Mouse (Mus musculus): ENCODE data around the gene Parva.

Parva gene

DNA sequence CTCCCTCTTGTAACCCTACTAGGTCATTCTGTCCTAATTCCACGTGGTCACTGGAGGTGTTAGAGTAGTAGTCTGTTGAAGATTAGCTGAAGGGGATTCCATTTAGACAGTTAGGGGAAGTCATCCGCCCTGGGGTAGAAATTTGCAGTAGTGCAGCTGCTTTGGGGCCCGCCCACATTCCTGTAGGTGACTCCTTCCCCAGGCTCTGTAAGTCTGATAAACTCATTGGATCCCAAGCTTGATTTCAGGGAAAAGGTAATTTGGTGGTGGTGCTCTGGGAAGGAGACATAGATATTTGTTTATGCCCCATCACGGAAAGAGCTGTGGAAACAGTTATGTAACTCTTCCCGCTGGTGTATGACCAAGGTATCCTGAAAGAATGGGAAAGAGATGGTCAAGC, 494 bp upstream of the Parva start:
- no peak for DNase-seq

DNA sequence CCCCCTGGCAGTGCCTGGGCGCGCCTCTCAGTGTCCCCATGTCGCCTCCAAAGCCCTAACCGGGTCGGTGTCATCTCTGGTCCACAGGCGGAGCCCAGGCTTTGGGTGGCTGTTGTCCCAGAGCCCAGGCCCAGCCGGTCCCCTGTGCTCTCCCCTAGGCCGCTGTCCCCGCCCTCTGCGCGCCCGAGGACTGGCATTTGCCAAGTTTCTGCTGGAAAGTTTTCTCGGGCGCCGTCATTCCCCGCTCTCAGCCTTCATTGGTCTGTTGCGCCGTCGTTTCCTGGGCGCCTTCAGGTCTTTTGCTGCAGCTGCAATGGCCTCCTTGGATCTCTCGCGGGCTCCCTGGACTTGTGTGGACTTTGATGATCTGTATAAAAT, 842 bp downstream of the Parva start:
- peak; percentile 73 for DNase-seq

DNA sequence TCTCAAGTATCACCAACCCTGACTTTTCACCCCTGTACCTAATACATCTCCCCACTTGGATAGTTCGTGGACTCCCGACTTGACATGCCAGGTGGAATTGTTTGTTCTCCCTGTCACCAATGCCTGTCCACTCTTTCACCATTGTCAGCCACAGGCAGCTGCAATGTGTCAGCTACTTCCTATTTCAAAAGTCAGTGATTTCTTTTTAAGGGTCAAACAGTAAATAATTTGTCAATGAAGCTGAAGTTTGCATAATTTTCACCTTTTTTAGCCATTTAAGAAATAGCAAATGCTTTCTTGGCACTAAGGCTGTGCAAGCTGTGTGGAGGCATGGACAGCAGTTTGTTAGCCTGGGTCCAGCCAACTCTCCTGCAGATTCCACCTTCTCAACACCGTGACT, 12.5 kb downstream of the Parva start:
- no peak for DNase-seq

DNA sequence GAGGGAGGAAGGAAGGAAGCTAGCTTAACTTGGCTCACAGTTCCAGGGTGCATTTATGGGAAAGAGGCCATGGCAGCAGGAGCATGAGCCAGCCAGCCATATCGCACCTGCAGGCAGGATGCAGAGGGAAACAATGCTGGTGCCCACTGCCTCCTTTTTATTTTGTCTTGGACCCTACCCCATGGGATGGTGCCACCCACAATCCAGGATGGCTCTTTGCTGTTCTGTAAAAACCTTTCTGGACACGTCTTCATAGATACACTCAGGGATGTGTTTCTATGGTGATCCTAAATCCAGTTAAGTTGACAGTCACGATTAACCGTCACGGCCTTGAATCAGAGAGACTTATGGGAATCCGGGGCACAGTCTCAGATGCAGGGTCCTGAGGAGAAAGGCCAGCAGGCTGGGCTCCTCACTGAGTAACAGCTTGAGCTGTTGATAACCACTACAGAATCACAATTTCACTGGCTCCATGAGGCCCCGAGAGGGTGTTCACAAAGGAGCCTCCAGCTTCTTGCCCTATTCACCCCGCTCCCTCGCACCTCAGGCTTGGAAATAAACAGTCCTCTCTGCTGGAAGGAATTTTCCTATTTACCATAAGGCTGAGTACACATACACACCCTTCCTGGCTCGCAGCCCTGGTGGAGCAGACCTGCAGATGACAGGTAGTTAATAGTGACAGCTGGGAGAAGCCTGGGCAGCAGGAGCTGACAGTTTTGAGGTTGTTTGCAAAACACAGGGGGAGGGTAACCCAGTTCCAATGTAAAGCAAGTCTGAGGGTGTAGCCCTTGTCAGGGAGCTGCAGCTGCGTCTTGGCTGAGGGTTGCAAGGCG, 17.1 kb downstream of the Parva start:
- DNase-seq: peak; percentile 74

DNA sequence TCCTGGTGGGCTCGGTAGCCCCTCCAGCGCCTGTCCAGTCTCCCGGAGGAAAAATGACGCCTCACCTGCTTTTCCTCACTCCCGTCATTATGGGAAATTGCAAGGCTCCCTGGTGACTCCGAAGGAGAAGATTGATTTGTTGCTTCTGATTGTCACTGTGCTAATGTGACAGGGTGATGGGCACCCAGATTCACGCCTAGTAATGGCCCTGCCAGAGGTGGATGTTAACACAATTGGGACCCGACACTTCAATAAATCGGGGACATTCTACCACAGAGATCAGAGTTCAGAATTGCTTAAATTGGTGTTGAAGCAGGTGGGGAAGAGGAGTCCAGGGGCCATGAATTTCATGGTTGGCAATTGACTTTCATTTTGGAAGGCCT, 17.7 kb downstream of the Parva start:
- no peak for DNase-seq

DNA sequence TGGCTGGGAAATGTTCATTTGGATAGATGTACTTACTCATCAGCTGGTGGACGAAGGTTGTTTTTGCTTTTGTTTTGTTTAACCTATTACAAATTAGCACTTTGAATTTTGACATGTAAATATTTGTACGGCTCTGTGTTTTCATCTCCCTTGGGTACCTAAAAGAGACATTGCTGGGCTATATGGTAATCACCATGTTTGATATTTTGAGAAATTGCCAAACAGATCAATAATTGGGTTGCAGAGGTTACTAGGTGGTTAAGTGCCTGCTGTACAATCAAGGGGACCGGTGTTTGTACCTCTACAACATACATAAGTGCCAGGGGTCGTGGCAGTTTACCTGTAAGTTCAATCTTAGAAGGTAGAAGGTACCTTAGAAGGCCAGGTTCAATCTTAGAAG, 19.2 kb downstream of the Parva start:
- no peak for DNase-seq

DNA sequence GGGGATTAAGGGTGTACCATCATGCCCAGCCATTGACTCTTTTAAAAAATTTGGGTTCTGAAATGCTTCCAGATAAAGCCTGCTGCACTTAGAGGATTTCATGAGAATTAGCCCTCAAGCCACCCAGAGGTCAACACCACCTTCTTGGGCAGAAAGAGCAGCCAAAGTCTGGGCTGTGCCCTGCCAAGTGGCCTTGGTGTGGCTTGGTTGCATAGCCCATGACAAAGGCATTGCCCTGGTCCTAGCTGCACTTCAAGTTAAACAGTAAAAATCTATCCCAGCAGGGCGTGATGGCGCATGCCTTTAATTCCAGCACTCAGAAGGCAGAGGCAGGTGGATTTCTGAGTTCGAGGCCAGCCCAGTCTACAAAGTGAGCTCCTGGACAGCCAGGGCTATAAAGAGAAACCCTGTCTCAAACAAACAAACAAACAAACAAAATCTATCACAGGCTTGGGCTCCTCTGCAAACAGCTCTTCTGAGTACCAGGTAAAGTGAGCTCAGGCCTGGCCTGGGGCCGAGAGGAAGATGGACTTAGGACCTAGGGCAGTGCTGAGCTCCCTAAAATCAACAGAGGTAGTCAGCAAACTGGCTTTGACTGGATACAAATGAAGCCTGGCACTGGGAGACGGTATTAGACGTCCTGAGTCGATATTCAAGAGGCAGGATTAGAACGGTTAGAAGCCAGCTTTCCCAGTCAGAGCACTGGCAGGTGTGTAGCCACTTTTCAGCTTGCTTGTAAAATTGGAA, 22.8 kb downstream of the Parva start:
- no peak for DNase-seq

DNA sequence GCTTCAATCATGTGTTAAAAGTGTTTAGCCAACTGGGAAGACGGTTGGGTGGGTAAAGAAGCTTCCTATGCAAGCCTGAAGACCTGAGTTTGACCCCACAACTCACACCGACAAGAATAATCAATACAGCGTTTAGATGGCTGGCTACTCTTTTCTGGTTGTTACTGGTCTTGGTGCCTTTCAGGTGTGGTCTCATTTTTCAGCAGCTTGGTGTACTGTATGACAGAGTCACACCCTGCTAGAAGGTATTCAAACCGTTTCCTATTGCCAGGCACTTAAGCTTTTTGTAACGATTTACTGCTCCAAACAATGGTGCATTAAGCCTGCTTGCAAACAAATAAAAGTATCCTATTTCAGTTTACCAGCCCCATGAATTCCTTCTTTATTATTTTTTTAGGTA, 25.2 kb downstream of the Parva start:
- DNase-seq: no peak

DNA sequence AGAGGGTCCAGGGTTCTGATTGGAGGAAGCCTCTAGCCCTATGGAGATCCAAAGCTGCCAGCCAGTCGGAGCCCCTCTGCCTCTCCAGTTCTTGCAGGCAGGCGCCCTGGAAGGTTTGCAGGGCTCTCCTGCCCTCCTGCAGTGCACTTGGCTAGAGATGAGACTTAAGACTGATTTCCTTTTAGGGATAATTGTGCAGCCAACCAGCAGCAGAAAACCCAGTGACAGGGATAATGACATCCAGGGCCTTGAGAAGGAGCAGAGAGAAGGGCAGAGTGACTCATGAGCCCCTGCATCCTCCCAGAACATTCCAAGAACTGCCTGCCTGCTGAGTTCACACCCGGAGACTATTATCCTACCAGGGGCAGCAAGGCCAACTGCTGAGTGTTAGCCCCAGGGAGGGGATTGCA, 26.5 kb downstream of the Parva start:
- no peak for DNase-seq

DNA sequence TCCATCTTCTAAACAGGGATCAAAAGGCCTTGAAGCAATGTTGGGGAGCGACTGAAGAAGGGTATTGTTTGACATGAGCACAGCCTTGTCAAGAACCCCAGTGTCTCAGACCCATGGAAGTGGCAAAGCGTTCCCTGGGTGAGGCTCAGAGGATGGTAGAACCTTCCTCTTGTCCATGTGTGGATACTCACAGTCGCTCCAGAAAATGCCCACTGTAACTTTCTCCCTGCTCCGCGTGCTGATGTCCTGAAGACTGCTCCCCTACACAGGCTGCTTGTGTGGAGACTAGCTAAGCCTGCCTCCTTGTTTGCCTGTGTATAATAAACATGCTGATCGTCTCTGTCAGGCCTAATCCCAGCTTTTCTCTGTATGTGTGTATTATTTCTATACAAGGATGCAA, 27.1 kb downstream of the Parva start:
- no peak for DNase-seq

DNA sequence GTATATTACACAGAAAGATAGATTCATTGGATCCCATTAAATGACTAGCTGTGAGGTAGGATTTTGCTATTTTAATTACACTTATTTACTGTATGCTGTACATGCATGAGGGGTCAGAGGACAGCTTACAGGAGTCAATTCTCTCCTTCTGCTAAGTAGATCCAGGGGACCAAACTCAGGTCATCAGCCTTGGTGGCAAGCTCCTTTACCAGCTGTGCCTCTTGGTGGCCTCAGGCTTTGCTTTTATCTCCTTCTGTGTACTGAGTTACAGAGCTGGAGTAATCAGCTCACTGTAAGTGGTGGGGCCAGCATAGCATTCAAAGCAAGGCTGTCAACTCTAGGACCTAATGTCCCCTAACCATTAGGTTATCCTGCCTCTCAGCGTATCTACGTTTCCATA, 27.6 kb downstream of the Parva start:
- DNase-seq: no peak

DNA sequence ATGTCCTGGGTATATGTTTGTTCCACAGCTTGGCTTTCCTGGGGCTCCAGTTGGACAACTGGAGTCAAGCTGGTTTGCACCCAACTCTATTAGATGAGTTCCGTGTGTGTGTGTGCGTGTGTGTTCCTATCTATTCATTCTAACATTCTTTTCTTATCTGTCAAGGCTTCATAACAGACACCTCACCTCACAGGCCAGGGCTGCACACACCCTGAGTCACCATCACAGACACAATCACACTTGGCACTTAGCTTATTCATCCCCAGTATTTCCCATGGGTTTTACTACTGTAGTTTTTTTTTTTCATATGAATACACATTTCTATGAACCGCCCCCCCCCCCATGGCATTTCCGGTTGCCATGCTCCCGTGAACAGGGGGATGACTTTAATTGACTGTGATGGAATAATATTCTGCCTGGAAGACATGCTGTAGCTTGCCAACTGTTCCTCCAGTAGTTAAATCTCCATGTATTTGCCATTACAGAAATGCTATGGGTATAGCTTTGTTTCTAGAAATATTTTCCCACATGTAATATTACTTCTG, 28.3 kb downstream of the Parva start:
- DNase-seq: no peak

DNA sequence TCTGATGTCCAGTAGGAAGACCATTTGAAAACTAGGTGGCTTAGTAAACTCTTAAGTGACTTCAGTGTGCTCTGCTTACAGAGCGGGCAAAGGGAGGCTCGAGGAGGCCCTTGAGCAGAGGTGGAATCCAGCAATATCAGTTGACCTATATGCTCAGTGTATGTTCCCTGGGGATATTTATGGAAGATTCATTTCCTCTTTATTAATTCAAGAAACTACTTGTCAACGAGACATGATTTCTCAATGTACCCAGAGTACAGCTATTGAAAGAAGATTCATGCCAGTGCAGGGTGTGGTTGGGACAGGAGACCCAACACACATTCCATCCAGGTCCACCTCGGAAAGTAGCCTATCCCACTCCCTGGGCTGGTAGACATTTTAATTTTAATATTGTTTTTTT, 30.1 kb downstream of the Parva start:
- no peak for DNase-seq

DNA sequence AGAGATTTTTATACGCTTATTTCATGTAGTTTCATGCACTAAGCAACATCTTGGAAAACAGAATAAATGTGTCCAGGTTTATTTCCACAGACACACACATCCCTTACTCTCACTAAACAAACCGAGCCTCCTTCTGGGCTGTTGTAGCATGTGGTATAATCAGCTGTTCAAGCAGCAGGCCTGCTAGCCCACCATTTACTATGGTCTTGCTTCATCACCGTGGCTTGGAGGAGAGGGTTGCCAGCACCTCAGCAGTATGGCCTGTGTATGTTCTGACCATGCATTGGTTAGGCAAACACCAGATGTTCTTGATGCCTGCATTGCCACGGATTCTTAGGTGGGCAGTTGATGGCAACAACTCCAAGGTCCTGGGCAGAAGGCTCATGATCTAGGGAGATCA, 30.6 kb downstream of the Parva start:
- DNase-seq: no peak

DNA sequence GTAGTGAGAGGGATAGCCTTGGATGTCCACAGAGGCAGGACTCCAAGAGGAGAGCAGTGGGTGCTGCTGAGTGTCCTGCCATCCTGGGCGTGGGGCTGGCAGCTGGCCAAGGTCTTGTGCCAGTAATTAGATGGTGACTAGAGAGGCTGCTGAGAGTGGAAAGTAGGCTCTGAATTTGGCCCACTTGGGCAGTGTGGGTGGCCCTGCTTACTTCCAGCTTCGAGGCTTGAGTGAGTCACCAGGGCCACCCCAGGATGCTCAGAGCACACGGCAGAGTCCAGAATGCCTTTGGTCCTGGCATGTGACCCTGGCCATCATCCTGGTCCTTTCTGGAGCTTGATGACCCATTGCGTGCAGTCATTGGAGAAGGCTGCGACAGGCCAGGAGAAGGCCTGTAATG, 31.1 kb downstream of the Parva start:
- DNase-seq: peak; percentile 67

DNA sequence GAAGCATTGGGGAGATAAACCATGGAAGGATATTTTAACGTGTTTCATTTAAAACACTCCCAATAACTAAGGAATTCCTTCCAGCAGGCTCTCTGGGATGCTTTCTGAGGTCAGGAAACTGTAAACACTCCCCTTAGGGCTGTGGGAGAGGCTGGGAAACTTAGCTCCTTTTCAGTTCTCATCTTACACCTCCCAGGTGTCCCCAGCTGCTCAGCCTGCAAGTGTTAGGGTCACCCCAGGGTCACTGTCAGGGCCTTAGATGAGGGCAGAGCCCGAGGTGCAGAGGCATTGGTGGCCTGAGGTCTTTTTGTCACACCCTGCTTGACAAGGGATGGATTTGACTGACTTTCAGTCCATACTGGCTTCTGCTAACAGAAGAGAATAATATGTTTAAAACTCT, 35.8 kb downstream of the Parva start:
- no peak for DNase-seq

DNA sequence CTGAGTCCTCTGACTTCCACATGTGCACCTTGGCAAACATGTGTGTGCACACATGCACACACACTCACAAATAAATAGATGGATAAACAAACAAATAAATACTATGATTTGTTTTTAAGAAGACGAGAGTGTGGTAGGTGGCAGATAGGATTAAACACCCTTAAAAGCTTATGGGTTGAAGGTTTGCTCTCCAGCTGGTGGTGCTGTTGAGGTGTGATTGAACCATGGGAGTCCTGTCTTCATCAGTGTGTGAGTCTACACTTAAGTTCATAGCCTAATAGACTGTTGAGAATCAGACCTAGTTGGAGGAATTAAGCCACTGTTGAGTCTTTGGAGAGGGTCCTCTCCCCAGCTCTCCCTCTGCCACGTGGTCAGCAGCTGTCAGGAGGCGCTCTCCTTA, 38.6 kb downstream of the Parva start:
- DNase-seq: no peak

DNA sequence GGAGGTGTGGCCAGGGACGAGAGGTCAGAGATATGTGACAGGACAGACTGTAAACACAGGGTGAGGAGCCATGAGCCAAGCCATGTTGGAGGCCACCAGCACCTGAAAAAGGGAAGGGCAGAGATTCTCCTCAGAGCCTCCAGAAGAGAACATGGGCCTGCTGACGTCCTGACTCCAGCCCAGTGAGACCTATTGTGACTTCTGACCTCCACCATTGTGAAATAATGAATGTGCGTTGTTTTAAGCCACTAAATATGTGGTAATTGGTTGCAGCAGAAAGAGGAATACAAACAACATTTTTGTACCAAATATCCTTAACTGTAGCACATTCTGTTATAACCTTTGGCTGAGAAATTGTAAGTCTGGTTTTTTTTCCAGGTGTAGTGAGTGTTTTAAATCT, 39.5 kb downstream of the Parva start:
- DNase-seq: no peak

DNA sequence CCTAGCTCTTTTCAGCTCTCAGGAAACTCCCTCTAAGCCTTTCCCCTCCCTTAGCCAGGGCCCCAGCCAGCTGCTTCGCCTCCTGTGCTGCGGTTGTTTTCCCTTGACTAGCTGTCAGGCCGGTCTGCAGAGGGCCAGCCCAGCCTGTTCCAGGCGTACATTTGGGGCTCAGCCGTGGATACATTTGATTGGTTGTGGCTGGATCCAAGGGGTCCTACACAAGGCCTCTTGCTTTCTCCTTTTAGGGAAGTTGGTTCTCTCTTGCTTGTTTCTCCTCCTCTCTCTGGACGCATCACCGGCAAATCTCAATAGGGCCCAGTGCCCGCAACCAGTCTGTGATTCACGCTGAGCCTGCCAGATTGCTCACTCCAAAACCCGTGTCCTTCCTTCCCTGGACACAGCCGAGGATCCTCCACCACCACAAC, 40.4 kb downstream of the Parva start:
- DNase-seq: peak; percentile 34

DNA sequence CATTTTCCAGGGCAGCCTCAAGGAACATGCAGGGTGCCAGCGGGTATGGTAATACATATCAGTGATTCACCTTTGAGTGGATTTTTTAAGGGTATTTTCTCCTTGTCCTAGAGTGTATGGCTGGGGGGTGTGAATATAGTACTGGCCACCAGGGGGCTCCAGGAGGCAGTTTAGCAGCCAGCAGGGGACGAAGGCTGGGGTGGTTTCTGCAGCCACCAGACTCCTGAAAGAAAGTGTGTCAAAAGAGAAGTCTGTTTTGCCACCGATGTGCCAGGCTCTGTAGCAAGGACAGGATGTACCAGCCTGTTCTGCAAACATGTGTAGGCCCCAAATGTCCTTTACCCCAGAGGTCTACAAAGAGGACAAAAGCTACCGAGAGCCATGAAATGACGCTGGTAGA, 42.5 kb downstream of the Parva start:
- peak; percentile 76 for DNase-seq

DNA sequence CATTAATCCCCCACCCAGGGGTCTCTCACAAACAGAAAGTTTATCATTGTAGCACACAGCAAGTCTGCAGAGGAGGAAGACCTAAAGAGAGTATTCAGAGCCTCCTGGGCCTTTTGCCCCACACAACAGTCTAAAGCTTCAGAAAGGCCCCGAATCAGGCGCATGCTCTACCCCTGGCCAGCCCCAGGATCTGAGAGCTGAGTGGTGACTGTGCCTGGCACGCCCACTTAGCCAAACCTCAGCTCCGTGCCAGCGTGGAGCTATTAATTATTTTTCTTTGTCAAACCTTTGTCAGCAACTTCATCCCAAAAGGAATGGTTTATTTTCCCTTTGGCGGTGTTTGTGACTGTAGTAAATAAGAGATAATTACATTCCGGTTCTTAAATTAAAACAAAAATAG, 44.0 kb downstream of the Parva start:
- no peak for DNase-seq

DNA sequence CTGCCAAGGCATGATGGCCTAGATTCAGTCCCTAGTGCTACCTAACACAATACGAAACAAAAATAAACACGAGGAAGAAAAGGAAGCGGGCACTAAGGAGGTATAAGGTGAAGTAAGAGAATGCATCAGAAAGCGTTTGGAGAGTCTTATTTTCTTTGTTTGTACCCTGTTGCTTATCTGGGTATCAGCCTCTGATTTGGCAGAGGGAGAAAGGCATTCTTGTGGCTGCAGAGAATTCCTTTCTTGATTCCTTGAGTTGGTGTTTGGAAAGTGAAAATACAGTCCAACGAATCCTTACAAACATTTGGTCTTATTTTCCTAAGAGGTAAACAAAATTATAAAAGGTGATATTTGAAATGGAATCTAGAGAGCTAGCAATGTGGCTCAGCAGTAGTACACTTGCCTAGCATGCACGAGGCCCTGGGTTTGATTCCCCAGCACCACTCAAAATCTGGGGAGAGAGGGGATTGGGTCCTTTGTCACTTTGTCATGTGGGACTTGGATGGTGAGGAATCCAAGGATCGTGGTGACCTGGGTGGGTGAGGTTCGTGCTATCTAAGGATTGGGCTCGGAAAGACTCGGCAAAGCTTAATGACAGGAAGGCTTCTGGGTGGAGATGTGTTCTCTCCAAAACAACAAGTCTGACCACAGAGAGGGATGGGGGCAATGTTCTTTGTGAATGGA, 44.9 kb downstream of the Parva start:
- no peak for DNase-seq

DNA sequence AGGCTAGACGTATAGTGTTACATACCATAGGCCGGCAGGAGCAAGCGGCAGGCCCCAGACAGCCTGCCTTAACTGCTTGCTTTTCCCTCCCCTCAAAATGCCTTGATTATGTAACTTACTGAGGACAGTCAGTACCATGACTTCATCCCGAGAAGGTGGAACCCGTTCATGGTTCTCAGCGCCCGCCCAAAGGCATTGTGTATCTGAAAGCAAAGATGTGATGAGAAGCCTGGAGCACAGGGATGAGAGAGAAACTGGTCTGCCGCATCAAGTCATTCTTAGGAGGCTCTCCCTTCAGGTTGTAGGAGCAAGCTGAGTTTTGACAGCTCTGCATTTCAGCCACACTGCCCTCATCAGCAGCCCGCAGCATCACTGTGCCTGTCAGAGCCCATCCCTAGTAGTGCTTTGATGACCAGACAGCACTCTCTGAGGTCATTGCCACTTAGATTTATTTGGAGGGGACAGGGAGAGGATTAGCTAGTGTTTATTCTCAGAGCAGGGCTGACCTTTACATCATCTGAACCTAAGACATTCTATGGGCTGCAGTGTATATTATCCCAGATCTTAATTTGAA, 45.5 kb downstream of the Parva start:
- DNase-seq: no peak
